Comparison of ENCODE assay signal across 23 mouse cellular contexts in the genomic region with DNA sequence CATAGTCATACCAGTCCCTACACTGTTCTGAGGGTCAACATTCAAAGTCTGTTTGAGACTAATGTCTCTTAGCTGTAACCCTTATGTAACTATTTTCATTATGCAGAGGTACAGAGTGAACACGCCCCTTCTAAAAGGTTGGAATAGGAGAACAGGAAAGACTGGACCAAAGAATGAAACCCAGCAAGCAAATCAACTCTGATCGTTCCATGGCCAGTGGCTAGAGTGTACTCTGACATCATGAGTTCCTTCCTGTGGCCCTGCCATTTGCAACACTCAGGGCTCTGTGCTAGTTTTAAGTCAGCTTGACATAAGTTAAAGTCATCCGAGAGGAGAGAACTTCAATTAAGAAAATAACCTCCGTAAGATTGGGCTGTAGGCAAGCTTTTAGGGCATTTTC. TPM values are rescaled to one million over a fixed set of nuclear protein-coding genes. Genes with fewer than 3 reads are reported as not detected.
DNase-seq lines count a peak whose midpoint lies in the region; ATAC-seq and TF ChIP-seq lines count a peak whose summit lies in the region.
"Had no signal": no experiment of that assay in that cellular context is flagged by ENCODE, and none has a peak within 500 bp of the region (broad histone marks: within the 10 kb centered on the region; RNA-seq: fewer than 3 reads in every experiment).

No protein-coding gene starts in this region.

- ATAC-seq in intestine, postnatal 0 days: no peak
- no peak for ATAC-seq in intestine, embryonic 15.5 days
- ATAC-seq in lung, postnatal 0 days: no peak
- no peak for ATAC-seq in midbrain, embryonic 14.5 days (ENCODE audit: low FRiP score, low TSS enrichment)
- ATAC-seq: CD4-positive, CD25-positive, alpha-beta regulatory T cell, adult 4 months; forebrain, embryonic 15.5 days had no signal

- peak; percentile 25 for DNase-seq in lung, postnatal 0 days (ENCODE audit: low spot score)
- DNase-seq in lung, postnatal 14 days: no peak
- peak; percentile 50 for DNase-seq in gonadal fat pad, adult 2 months (ENCODE audit: low read depth)
- DNase-seq in midbrain, embryonic 14.5 days: no peak
- DNase-seq: adrenal gland, adult 8-10 months; adrenal gland, postnatal 36 days; B cell, adult 2 months; cerebellum, adult 11 months; cerebellum, adult 8-10 months; cerebellum, postnatal 14 days; embryo, embryonic 11 days; gastrocnemius, postnatal 14 days; heart, adult 18-20 months; heart, postnatal 36 days had no signal

- H3K9me3 ChIP-seq in intestine, postnatal 0 days (ENCODE audit: control insufficient read depth): no peaks in the 10 kb centered on the region
- H3K9me3 ChIP-seq in intestine, embryonic 15.5 days: no peaks in the 10 kb centered on the region
- H3K9me3 ChIP-seq in lung, postnatal 0 days (ENCODE audit: low read length): no peaks in the 10 kb centered on the region
- no peaks in the 10 kb centered on the region for H3K9me3 ChIP-seq in midbrain, embryonic 14.5 days (ENCODE audit: control insufficient read depth, low read length)
- H3K9me3 ChIP-seq: embryonic facial prominence, embryonic 15.5 days; forebrain, embryonic 15.5 days; hindbrain, embryonic 15.5 days had no signal

- no peak for TF ChIP-seq CTCF in intestine, postnatal 0 days (IDR thresholded peaks at IDR 0.05; ENCODE audit: low read depth)
- no peak for TF ChIP-seq CTCF in lung, postnatal 0 days (IDR thresholded peaks at IDR 0.05)

- no peak overlapping the region for H3K4me3 ChIP-seq in intestine, postnatal 0 days (ENCODE audit: low read depth, low read length)
- H3K4me3 ChIP-seq in intestine, embryonic 15.5 days (replicated peaks): no peak overlapping the region
- H3K4me3 ChIP-seq in lung, postnatal 0 days (ENCODE audit: low read depth, low read length): no peak overlapping the region
- no peak overlapping the region for H3K4me3 ChIP-seq in brown adipose tissue, adult 24 weeks (ENCODE audit: insufficient read depth, low read depth, low read length)
- no peak overlapping the region for H3K4me3 ChIP-seq in midbrain, embryonic 14.5 days (replicated peaks; ENCODE audit: low read depth, low read length)
- H3K4me3 ChIP-seq: embryonic facial prominence, embryonic 15.5 days; erythroblast, embryonic 14.5 days; forebrain, embryonic 15.5 days; heart, embryonic 12.5 days; hindbrain, embryonic 15.5 days had no signal

- WGBS in intestine, postnatal 0 days: 87% methylated on average over 4 of the region's 4 CpGs
- 87% methylated on average over 4 of the region's 4 CpGs for WGBS in intestine, embryonic 15.5 days
- 69% methylated on average over 4 of the region's 4 CpGs for WGBS in lung, postnatal 0 days
- WGBS in midbrain, embryonic 14.5 days: 97% methylated on average over 4 of the region's 4 CpGs

- H3K27me3 ChIP-seq in intestine, postnatal 0 days (replicated peaks; ENCODE audit: control insufficient read depth, insufficient read depth, low read length): no peaks in the 10 kb centered on the region
- no peaks in the 10 kb centered on the region for H3K27me3 ChIP-seq in intestine, embryonic 15.5 days (replicated peaks)
- no peaks in the 10 kb centered on the region for H3K27me3 ChIP-seq in lung, postnatal 0 days (replicated peaks; ENCODE audit: insufficient read depth, low read length)
- H3K27me3 ChIP-seq in midbrain, embryonic 14.5 days (ENCODE audit: control insufficient read depth, insufficient read depth, low read length): no peaks in the 10 kb centered on the region
- H3K27me3 ChIP-seq: embryonic facial prominence, embryonic 15.5 days; forebrain, embryonic 15.5 days; heart, embryonic 12.5 days; hindbrain, embryonic 15.5 days had no signal

- H3K4me1 ChIP-seq in intestine, postnatal 0 days (replicated peaks; ENCODE audit: control insufficient read depth, insufficient read depth, low read length): peaks cover 15% of the 10 kb centered on the region; the same call in 1 of the 2 replicates
- H3K4me1 ChIP-seq in intestine, embryonic 15.5 days (replicated peaks): peaks cover 8% of the 10 kb centered on the region; the same call in 1 of the 2 replicates
- 0 out of 2 replicates have a peak, but pooled peaks cover 4% of the 10 kb centered on the region for H3K4me1 ChIP-seq in lung, postnatal 0 days (ENCODE audit: insufficient read depth, low read depth, low read length)
- H3K4me1 ChIP-seq in brown adipose tissue, adult 24 weeks (ENCODE audit: control insufficient read depth, insufficient read depth, insufficient read length, low read length): peaks cover 54% of the 10 kb centered on the region
- H3K4me1 ChIP-seq in midbrain, embryonic 14.5 days (ENCODE audit: control insufficient read depth, insufficient read depth, low read length): no peaks in the 10 kb centered on the region
- H3K4me1 ChIP-seq: embryonic facial prominence, embryonic 15.5 days; forebrain, embryonic 15.5 days; hindbrain, embryonic 15.5 days had no signal

- peaks cover 8% of the 10 kb centered on the region; the same call in 1 of the 2 replicates for H3K36me3 ChIP-seq in intestine, postnatal 0 days (ENCODE audit: control insufficient read depth, insufficient read depth)
- H3K36me3 ChIP-seq in intestine, embryonic 15.5 days: peaks cover 5% of the 10 kb centered on the region; the same call in 1 of the 2 replicates
- H3K36me3 ChIP-seq in lung, postnatal 0 days (ENCODE audit: insufficient read depth, low read length): peaks cover 4% of the 10 kb centered on the region; the same call in 1 of the 2 replicates
- peaks cover 14% of the 10 kb centered on the region for H3K36me3 ChIP-seq in midbrain, embryonic 14.5 days (ENCODE audit: control insufficient read depth, insufficient read depth, low read length)

- no peak for TF ChIP-seq EP300 in lung, postnatal 0 days (IDR thresholded peaks at IDR 0.05)

- H3K9ac ChIP-seq in intestine, postnatal 0 days (ENCODE audit: low read depth, low read length): no peak overlapping the region
- no peak overlapping the region for H3K9ac ChIP-seq in intestine, embryonic 15.5 days
- H3K9ac ChIP-seq in lung, postnatal 0 days (replicated peaks; ENCODE audit: low read depth): no peak overlapping the region
- no peak overlapping the region for H3K9ac ChIP-seq in midbrain, embryonic 14.5 days (replicated peaks; ENCODE audit: low read length)
- H3K9ac ChIP-seq: embryonic facial prominence, embryonic 15.5 days; forebrain, embryonic 15.5 days; heart, embryonic 12.5 days; hindbrain, embryonic 15.5 days had no signal

- no peak overlapping the region for H3K4me2 ChIP-seq in intestine, postnatal 0 days (replicated peaks; ENCODE audit: low read depth)
- H3K4me2 ChIP-seq in intestine, embryonic 15.5 days (replicated peaks): no peak overlapping the region
- H3K4me2 ChIP-seq in lung, postnatal 0 days (replicated peaks; ENCODE audit: low read depth, low read length): no peak overlapping the region
- H3K4me2 ChIP-seq in midbrain, embryonic 14.5 days (ENCODE audit: low read length): no peak overlapping the region
- H3K4me2 ChIP-seq: embryonic facial prominence, embryonic 15.5 days; forebrain, embryonic 15.5 days; heart, embryonic 12.5 days; hindbrain, embryonic 15.5 days had no signal

- peak overlapping the region; percentile 46; the same call in 1 of the 2 replicates for H3K27ac ChIP-seq in intestine, postnatal 0 days (ENCODE audit: low read depth, low read length)
- no peak overlapping the region for H3K27ac ChIP-seq in intestine, embryonic 15.5 days
- H3K27ac ChIP-seq in lung, postnatal 0 days (ENCODE audit: low read length): no peak overlapping the region
- H3K27ac ChIP-seq in brown adipose tissue, adult 24 weeks (replicated peaks; ENCODE audit: low read depth, low read length): peak overlapping the region; percentile 3; the same call in 1 of the 2 replicates
- no peak overlapping the region for H3K27ac ChIP-seq in midbrain, embryonic 14.5 days (replicated peaks; ENCODE audit: low read depth, low read length)
- H3K27ac ChIP-seq: embryonic facial prominence, embryonic 15.5 days; forebrain, embryonic 15.5 days; hindbrain, embryonic 15.5 days had no signal

RNA-seq across cellular contexts. Expression of a gene that starts 35.0 kb away (rescaled TPM):
- polyA plus RNA-seq in intestine, postnatal 0 days (2015; fragmentation: Nextera tagmentation; extraction: Ambion mirVana): 35.4 and 35.6 TPM in 2 replicates
- 46.1 and 49.4 TPM in 2 replicates for polyA plus RNA-seq in intestine, embryonic 15.5 days (2015; fragmentation: Nextera tagmentation; extraction: Ambion mirVana)
- 93.6 and 100 TPM in 2 replicates for polyA plus RNA-seq in lung, postnatal 0 days (2015; fragmentation: Nextera tagmentation; extraction: Ambion mirVana)
- 78.1 and 111 TPM in 2 replicates for polyA plus RNA-seq in brown adipose tissue, adult 24 weeks (2012; ENCODE audit: insufficient read depth, insufficient read length, missing spikeins)
- polyA plus RNA-seq in gonadal fat pad, adult 2 months (2012; rRNA removed): 86.2 and 86.3 TPM in 2 replicates
- 47.8 and 57.5 TPM in 2 replicates for polyA plus RNA-seq in midbrain, embryonic 14.5 days (2014; fragmentation: Nextera tagmentation; extraction: Ambion mirVana)

Comparison
In these comparisons a context has a peak if more than half of its experiments do, and no peak if none do; other contexts are left out.
1. H3K27ac ChIP-seq: peak in intestine, postnatal 0 days (single experiment) and brown adipose tissue, adult 24 weeks (single experiment); none in intestine, embryonic 15.5 days (single experiment), lung, postnatal 0 days (single experiment) and midbrain, embryonic 14.5 days (single experiment).
2. DNase-seq: peak in lung, postnatal 0 days (single experiment) and gonadal fat pad, adult 2 months (single experiment); none in lung, postnatal 14 days (single experiment) and midbrain, embryonic 14.5 days (single experiment).